Mouse (Mus musculus): ENCODE results near the gene Mcu.

- TF ChIP-seq CTCF (IDR thresholded peaks at IDR 0.05; ENCODE audit: low read depth) (no peak), EP300 (optimal IDR thresholded peaks at IDR 0.05) (no peak)
Measured at GRCm38 (mm10) chr10:59617776-59618175, 1.3 kb upstream of the Mcu start.

All from stomach, postnatal 0 days (tissue).